Mouse (Mus musculus): ENCODE measurements around the gene Idi2.
"Not testable (repeated sequence)": the region's sequence is repeated elsewhere in the genome, so short reads cannot be mapped to it uniquely, and the experiment has no call there.

Idi2 gene

GRCm38 (mm10) chr13:8997221-8997620 is 44.6 kb downstream of the Idi2 start:
- not testable (repeated sequence) for DNase-seq (ENCODE audit: low read depth)

GRCm38 (mm10) chr13:8999464-8999863 is 46.8 kb downstream of the Idi2 start:
- no peak for DNase-seq (ENCODE audit: low read depth)

GRCm38 (mm10) chr13:9003306-9003705 is 50.6 kb downstream of the Idi2 start:
- DNase-seq (ENCODE audit: low read depth): no peak
